Mouse (Mus musculus) forebrain, postnatal 0 days (tissue): Measurements from ENCODE around the gene 4921504E06Rik. TPM values are rescaled to one million over a fixed set of nuclear protein-coding genes. Genes with fewer than 3 reads are reported as not detected.
A peak's percentile ranks its signal among the peaks of the same experiment; 100 is the strongest.

Experiments used
- ATAC-seq: fragments of 200-750 bp; cut with Nextera tagmentation; 2 replicates; pipeline ENCODE4 v1.8.0; 2017; ENCODE audit warnings: mild to moderate bottlenecking, moderate library complexity
- DNase-seq: peaks from one replicate; pipeline ENCODE4 v3.0.0-alpha.2; 2015
- H3K27ac ChIP-seq: fragments of 300-500 bp; sonication (generic); 2 replicates; pipeline ENCODE4 v1.5.1; 2014; ENCODE audit warnings: low read depth, mild to moderate bottlenecking, antibody characterized with exemption, low read length, moderate library complexity, mixed read lengths
- H3K27me3 ChIP-seq: fragments of 300-500 bp; sonication (generic); 2 replicates; pipeline ENCODE4 v1.6.1; 2014; ENCODE audit warnings: mild to moderate bottlenecking, low read length, mixed read lengths; ENCODE audit not compliant: insufficient read depth
- H3K36me3 ChIP-seq: fragments of 300-500 bp; sonication (generic); 2 replicates; pipeline ENCODE4 v1.6.1; 2014; ENCODE audit warnings: mild to moderate bottlenecking, moderate library complexity; ENCODE audit not compliant: insufficient read depth
- H3K4me1 ChIP-seq: fragments of 300-500 bp; sonication (generic); 2 replicates; pipeline ENCODE4 v1.6.1; 2014; ENCODE audit warnings: antibody characterized with exemption; ENCODE audit not compliant: insufficient read depth
- H3K4me2 ChIP-seq: fragments of 300-500 bp; sonication (generic); 2 replicates; pipeline ENCODE4 v1.6.1; 2014; ENCODE audit warnings: low read depth, mild to moderate bottlenecking, moderate library complexity
- H3K4me3 ChIP-seq: fragments of 300-500 bp; sonication (generic); 2 replicates; pipeline ENCODE4 v1.5.1; 2014; ENCODE audit warnings: low read depth, low read length, mixed read lengths
- H3K9ac ChIP-seq: fragments of 300-500 bp; sonication (generic); 2 replicates; pipeline ENCODE4 v1.6.1; 2014; ENCODE audit warnings: mild to moderate bottlenecking
- H3K9me3 ChIP-seq: fragments of 300-500 bp; sonication (generic); 2 replicates; pipeline ENCODE4 v1.6.1; 2016; ENCODE audit warnings: low read length
- CTCF ChIP-seq: sonication (generic); IDR thresholded peaks from 2 replicates; pipeline ENCODE4 v1.5.1; 2016; ENCODE audit warnings: antibody characterized with exemption, control low read depth, low read depth
- WGBS: fragments of 180-500 bp; shearing (Covaris S2); extraction: QIAGEN DNeasy Blood & Tissue Kit; methylation state at CpG from one replicate; pipeline ENCODE4 v1.1.7; 2014; 5-methylcytosine and 5-hydroxymethylcytosine counted together
- polyA plus RNA-seq: library from polyadenylated mRNA; unstranded; fragments of >200 nt; fragmentation: Nextera tagmentation; extraction: Ambion mirVana; gene quantifications from 2 replicates; pipeline ENCODE4 v1.2.1, GENCODE M21; 2015
- total RNA-seq: library from RNA; depleted of rRNA; stranded (reverse); fragments of >200 nt; gene quantifications from 2 replicates; pipeline ENCODE4 v1.2.3, GENCODE M21; 2014; rRNA removed

4921504E06Rik gene
- total and polyA plus RNA-seq, 2 experiments from 2014 or later: not detected

DNA sequence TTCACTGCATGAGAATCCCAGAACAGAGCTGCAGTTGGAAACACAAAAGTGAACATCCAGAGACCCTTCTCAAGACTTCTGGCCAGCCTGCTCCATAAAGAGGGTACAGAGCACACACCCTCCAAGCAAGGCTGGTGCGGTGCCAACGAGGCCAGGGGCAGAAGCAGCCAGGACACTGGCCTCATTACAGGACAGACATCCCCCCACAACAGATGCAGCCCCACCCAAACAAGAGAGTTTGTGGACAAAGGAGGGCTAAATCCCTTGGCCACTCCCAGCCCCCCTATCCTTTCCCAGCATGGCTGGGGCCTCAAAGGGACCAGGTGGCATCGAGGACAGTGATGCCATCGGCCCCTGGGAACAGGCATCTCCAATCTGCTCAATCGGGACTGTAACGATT is 130.6 kb downstream of the 4921504E06Rik start:
- Histone ChIP-seq H3K9ac (no peak overlapping the region), H3K9me3 (no peaks in the 10 kb centered on the region), H3K4me3 (no peak overlapping the region), H3K27ac (no peak overlapping the region), H3K27me3 (peaks cover 26% of the 10 kb centered on the region), H3K4me2 (no peak overlapping the region), H3K36me3 (no peaks in the 10 kb centered on the region), H3K4me1 (no peaks in the 10 kb centered on the region)
- DNase-seq (no peak), ATAC-seq (no peak)
- TF ChIP-seq CTCF: no peak
- WGBS: 50% methylated on average over 6 of the region's 6 CpGs

- H3K4me3 ChIP-seq: no peak overlapping the region
- no peak for TF ChIP-seq CTCF
- no peak overlapping the region for H3K4me2 ChIP-seq
- no peak overlapping the region for H3K27ac ChIP-seq
- H3K27me3 ChIP-seq: peaks cover 23% of the 10 kb centered on the region
- DNase-seq (no peak), ATAC-seq (no peak)
- no peaks in the 10 kb centered on the region for H3K9me3 ChIP-seq
- H3K36me3 ChIP-seq: no peaks in the 10 kb centered on the region
- H3K9ac ChIP-seq: no peak overlapping the region
- no peaks in the 10 kb centered on the region for H3K4me1 ChIP-seq
These were observed 131.5 kb downstream of the 4921504E06Rik start for GRCm38 (mm10) chr2:19422226-19422625.

GRCm38 (mm10) chr2:19419686-19420345 is 133.9 kb downstream of the 4921504E06Rik start:
- no peaks in the 10 kb centered on the region for H3K36me3 ChIP-seq
- no peak overlapping the region for H3K9ac ChIP-seq
- no peak overlapping the region for H3K4me3 ChIP-seq
- DNase-seq: no peak
- peak; percentile 43; the same call in 1 of the 2 replicates for ATAC-seq
- peaks cover 8% of the 10 kb centered on the region; the same call in 1 of the 2 replicates for H3K27me3 ChIP-seq
- TF ChIP-seq CTCF: no peak
- H3K4me2 ChIP-seq: no peak overlapping the region
- H3K27ac ChIP-seq: no peak overlapping the region
- H3K4me1 ChIP-seq: no peaks in the 10 kb centered on the region
- 80% methylated on average over 1 of the region's 1 CpGs for WGBS
- no peaks in the 10 kb centered on the region for H3K9me3 ChIP-seq

DNA sequence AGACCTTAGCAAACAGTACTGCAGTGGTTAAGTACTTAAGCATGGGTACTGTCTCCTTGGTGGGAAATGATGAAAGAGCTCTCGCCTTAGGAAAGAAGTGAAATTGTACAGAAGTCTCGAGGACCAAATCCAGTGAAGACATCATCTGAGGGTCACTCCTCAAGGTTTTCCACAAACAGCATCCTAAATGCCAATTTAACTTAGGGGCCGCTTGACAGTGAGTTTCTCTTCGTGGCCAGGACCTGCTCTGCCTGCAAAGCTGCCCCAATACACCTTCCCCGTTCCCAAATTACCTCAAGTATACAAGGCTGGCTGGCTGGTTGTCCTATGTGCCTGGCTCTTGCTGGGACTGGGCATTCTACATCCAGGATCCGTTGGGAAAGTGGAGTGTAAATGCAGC is 137.6 kb downstream of the 4921504E06Rik start:
- H3K9me3 ChIP-seq: no peaks in the 10 kb centered on the region
- WGBS: 71% methylated on average over 6 of the region's 6 CpGs
- TF ChIP-seq CTCF: no peak
- ATAC-seq (no peak), DNase-seq (no peak)
- no peaks in the 10 kb centered on the region for H3K4me1 ChIP-seq
- no peak overlapping the region for H3K4me3 ChIP-seq
- H3K27me3 ChIP-seq: no peaks in the 10 kb centered on the region
- no peak overlapping the region for H3K27ac ChIP-seq
- no peaks in the 10 kb centered on the region for H3K36me3 ChIP-seq
- H3K9ac ChIP-seq: no peak overlapping the region
- no peak overlapping the region for H3K4me2 ChIP-seq

DNA sequence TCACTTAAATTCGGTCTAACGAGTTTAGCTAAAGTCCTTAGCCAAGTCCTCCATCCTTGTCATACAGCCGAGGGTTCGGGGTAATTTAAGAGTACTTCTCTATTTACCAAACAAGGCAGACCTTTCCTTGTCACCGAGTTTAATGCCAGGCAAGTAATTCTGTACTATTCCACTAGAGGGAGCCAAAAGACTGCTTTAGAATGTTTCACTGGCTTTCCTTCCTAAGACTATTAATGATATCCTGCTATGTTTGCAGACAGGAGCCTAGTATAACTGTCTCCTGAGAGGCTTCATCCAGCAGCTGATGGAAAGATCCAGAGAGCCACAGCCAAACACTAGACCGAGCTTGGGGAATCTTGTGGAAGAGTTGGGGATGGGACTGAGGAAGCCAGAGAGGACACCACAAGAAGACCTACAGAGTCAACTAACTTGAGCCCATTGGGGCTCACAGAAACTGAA is 138.6 kb downstream of the 4921504E06Rik start:
- no peaks in the 10 kb centered on the region for H3K9me3 ChIP-seq
- no peak overlapping the region for H3K27ac ChIP-seq
- H3K27me3 ChIP-seq: no peaks in the 10 kb centered on the region
- 3% methylated on average over 6 of the region's 6 CpGs for WGBS
- H3K36me3 ChIP-seq: no peaks in the 10 kb centered on the region
- H3K4me2 ChIP-seq: peak overlapping the region; percentile 60
- H3K4me3 ChIP-seq: peak overlapping the region; percentile 37
- no peak overlapping the region for H3K9ac ChIP-seq
- no peaks in the 10 kb centered on the region for H3K4me1 ChIP-seq
- TF ChIP-seq CTCF: peak; percentile 87
- peak; percentile 92 for DNase-seq
- ATAC-seq: peak; percentile 79

- no peaks in the 10 kb centered on the region for H3K27me3 ChIP-seq
- peak; percentile 80 for ATAC-seq
- no peaks in the 10 kb centered on the region for H3K4me1 ChIP-seq
- H3K4me3 ChIP-seq: peak overlapping the region; percentile 37
- no peak overlapping the region for H3K27ac ChIP-seq
- H3K9me3 ChIP-seq: no peaks in the 10 kb centered on the region
- TF ChIP-seq CTCF: peak; percentile 87
- no peaks in the 10 kb centered on the region for H3K36me3 ChIP-seq
- DNase-seq: peak; percentile 82
- H3K4me2 ChIP-seq: peak overlapping the region; percentile 60
- 21% methylated on average over 19 of the region's 19 CpGs for WGBS
- no peak overlapping the region for H3K9ac ChIP-seq
These were observed 139.3 kb downstream of the 4921504E06Rik start for GRCm38 (mm10) chr2:19414222-19414965.

Other genes with a start within 250 kb of the 4921504E06Rik start
- 7.1 and 8.6 TPM in 2 replicates for gene Msrb2, start 182.5 kb downstream of the 4921504E06Rik start, total RNA-seq
- 8.7 and 9.0 TPM in 2 replicates for gene Msrb2, start 182.5 kb downstream of the 4921504E06Rik start, polyA plus RNA-seq
- not detected in 2 replicates for gene Ptf1a, start 108.3 kb downstream of the 4921504E06Rik start, total RNA-seq
- not detected in 2 replicates for gene Ptf1a, start 108.3 kb downstream of the 4921504E06Rik start, polyA plus RNA-seq
- gene Otud1, start 103.8 kb upstream of the 4921504E06Rik start, total RNA-seq: 7.4 and 10.3 TPM in 2 replicates
- gene Otud1, start 103.8 kb upstream of the 4921504E06Rik start, polyA plus RNA-seq: 3.6 TPM in 2 replicates